Mouse (Mus musculus) liver, embryonic 11.5 days (tissue): ENCODE measurements around the gene Otud1. TPM values are rescaled to one million over a fixed set of nuclear protein-coding genes. Genes with fewer than 3 reads are reported as not detected.

Source experiments
- ATAC-seq: fragments of 200-750 bp; cut with Nextera tagmentation; replicated peaks from 2 replicates; pipeline ENCODE4 v1.8.0; 2017; ENCODE audit warnings: moderate number of reproducible peaks, mild to moderate bottlenecking, moderate TSS enrichment, moderate library complexity; ENCODE audit not compliant: low FRiP score
- DNase-seq: peaks from one replicate; pipeline ENCODE4 v3.0.0-alpha.2; 2017; ENCODE audit warnings: low spot score
- H3K27ac ChIP-seq: fragments of 300-500 bp; sonication (generic); 2 replicates; pipeline ENCODE4 v1.5.1; 2014; ENCODE audit warnings: mild to moderate bottlenecking, low read depth, low read length, control low read depth
- H3K27me3 ChIP-seq: fragments of 300-500 bp; sonication (generic); replicated peaks from 2 replicates; pipeline ENCODE4 v1.6.1; 2014; ENCODE audit warnings: low read length, mixed read lengths; ENCODE audit not compliant: control insufficient read depth, insufficient read depth
- H3K36me3 ChIP-seq: fragments of 300-500 bp; sonication (generic); 2 replicates; pipeline ENCODE4 v1.6.1; 2014; ENCODE audit warnings: mild to moderate bottlenecking, low read length, moderate library complexity, mixed read lengths; ENCODE audit not compliant: control insufficient read depth, insufficient read depth
- H3K4me1 ChIP-seq: fragments of 300-500 bp; sonication (generic); replicated peaks from 2 replicates; pipeline ENCODE4 v1.6.1; 2014; ENCODE audit warnings: low read length, mixed read lengths; ENCODE audit not compliant: control insufficient read depth, insufficient read depth
- H3K4me2 ChIP-seq: fragments of 300-500 bp; sonication (generic); 2 replicates; pipeline ENCODE4 v1.6.1; 2014; ENCODE audit warnings: mild to moderate bottlenecking, control low read depth, moderate library complexity
- H3K4me3 ChIP-seq: fragments of 300-500 bp; sonication (generic); 2 replicates; pipeline ENCODE4 v1.5.1; 2014; ENCODE audit warnings: low read depth, low read length, control low read depth
- H3K9ac ChIP-seq: fragments of 300-500 bp; sonication (generic); 2 replicates; pipeline ENCODE4 v1.6.1; 2014; ENCODE audit warnings: low read depth, low read length, control low read depth
- H3K9me3 ChIP-seq: fragments of 300-500 bp; sonication (generic); 2 replicates; pipeline ENCODE4 v1.6.1; 2016; ENCODE audit warnings: low read length, inconsistent platforms, mixed read lengths; ENCODE audit not compliant: control insufficient read depth
- WGBS: fragments of 180-500 bp; shearing (Covaris S2); extraction: QIAGEN DNeasy Blood & Tissue Kit; methylation state at CpG from one replicate; pipeline ENCODE4 v1.1.7; 2014; 5-methylcytosine and 5-hydroxymethylcytosine counted together
- polyA plus RNA-seq: library from polyadenylated mRNA; unstranded; fragments of >200 nt; fragmentation: Nextera tagmentation; extraction: Ambion mirVana; gene quantifications from 2 replicates; pipeline ENCODE4 v1.2.1, GENCODE M21; 2014

Gene Otud1
- polyA plus RNA-seq, result 0.62 and 0.95 TPM in 2 replicates

- peak within 1 kb of the TSS; percentile 67; the same call in 1 of the 2 replicates for H3K27ac ChIP-seq
Measured at GRCm38 (mm10) chr2:19657158-19657874, at the start of gene Otud1. Gene Otud1, plus strand, starts transcription at chr2:19657752.

GRCm38 (mm10) chr2:19607852-19608251 lies 49.7 kb upstream of the Otud1 start:
- ATAC-seq, result no peak
- Histone ChIP-seq H3K9me3 (no peaks in the 10 kb centered on the region), H3K9ac (no peak overlapping the region), H3K4me2 (no peak overlapping the region), H3K36me3 (no peaks in the 10 kb centered on the region), H3K27me3 (no peaks in the 10 kb centered on the region), H3K4me3 (no peak overlapping the region), H3K27ac (no peak overlapping the region), H3K4me1 (no peaks in the 10 kb centered on the region)
- WGBS, result 84% methylated on average over 1 of the region's 1 CpGs
- no peak for DNase-seq

More at GRCm38 (mm10) chr2:19657158-19657874, at the start of gene Otud1:
- peaks cover 10% of the 10 kb centered on the region for H3K27me3 ChIP-seq
- WGBS, result under 1% methylated on average over 62 of the region's 62 CpGs
- H3K4me1 ChIP-seq, result no peaks in the 10 kb centered on the region
- DNase-seq (peak; percentile 96), ATAC-seq (peak; percentile 95)
- H3K9me3 ChIP-seq, result no peaks in the 10 kb centered on the region
- peak within 1 kb of the TSS; percentile 73 for H3K9ac ChIP-seq
- H3K4me3 ChIP-seq, result peak within 1 kb of the TSS; percentile 76
- no peaks in the 10 kb centered on the region for H3K36me3 ChIP-seq
- H3K4me2 ChIP-seq, result peak within 1 kb of the TSS; percentile 96

- ATAC-seq, result no peak
- WGBS, result 73% methylated on average over 3 of the region's 3 CpGs
Measured at GRCm38 (mm10) chr2:19608410-19609073, 49.0 kb upstream of the Otud1 start.

GRCm38 (mm10) chr2:19622041-19622440 lies 35.5 kb upstream of the Otud1 start:
- Histone ChIP-seq H3K4me2 (no peak overlapping the region), H3K27ac (no peak overlapping the region)
- DNase-seq, result no peak

More at GRCm38 (mm10) chr2:19608410-19609073, 49.0 kb upstream of the Otud1 start:
- no peak overlapping the region for H3K4me2 ChIP-seq
- H3K27me3 ChIP-seq, result no peaks in the 10 kb centered on the region
- H3K9me3 ChIP-seq, result no peaks in the 10 kb centered on the region
- H3K36me3 ChIP-seq, result no peaks in the 10 kb centered on the region
- H3K27ac ChIP-seq, result no peak overlapping the region
- no peak overlapping the region for H3K4me3 ChIP-seq
- no peak overlapping the region for H3K9ac ChIP-seq
- DNase-seq, result no peak
- H3K4me1 ChIP-seq, result no peaks in the 10 kb centered on the region

GRCm38 (mm10) chr2:19627044-19627443 lies 30.5 kb upstream of the Otud1 start:
- Histone ChIP-seq H3K4me3 (no peak overlapping the region), H3K36me3 (no peaks in the 10 kb centered on the region), H3K27ac (no peak overlapping the region), H3K9ac (no peak overlapping the region), H3K27me3 (no peaks in the 10 kb centered on the region), H3K4me1 (no peaks in the 10 kb centered on the region), H3K4me2 (no peak overlapping the region), H3K9me3 (no peaks in the 10 kb centered on the region; the same call in 1 of the 2 replicates)
- 49% methylated on average over 6 of the region's 6 CpGs for WGBS
- ATAC-seq (no peak), DNase-seq (no peak)

More at GRCm38 (mm10) chr2:19622041-19622440, 35.5 kb upstream of the Otud1 start:
- Histone ChIP-seq H3K4me3 (no peak overlapping the region), H3K4me1 (no peaks in the 10 kb centered on the region), H3K9ac (no peak overlapping the region), H3K9me3 (no peaks in the 10 kb centered on the region; the same call in 1 of the 2 replicates), H3K27me3 (no peaks in the 10 kb centered on the region), H3K36me3 (no peaks in the 10 kb centered on the region)
- 79% methylated on average over 1 of the region's 1 CpGs for WGBS
- no peak for ATAC-seq

- 66% methylated on average over 4 of the region's 4 CpGs for WGBS
- Histone ChIP-seq H3K4me2 (no peak overlapping the region), H3K9me3 (no peaks in the 10 kb centered on the region; the same call in 1 of the 2 replicates), H3K4me3 (no peak overlapping the region), H3K27ac (no peak overlapping the region), H3K27me3 (no peaks in the 10 kb centered on the region), H3K9ac (no peak overlapping the region), H3K4me1 (no peaks in the 10 kb centered on the region), H3K36me3 (no peaks in the 10 kb centered on the region)
- no peak for ATAC-seq
- no peak for DNase-seq
Measured at GRCm38 (mm10) chr2:19627920-19628608, 29.5 kb upstream of the Otud1 start.

GRCm38 (mm10) chr2:19630544-19630943 lies 27.0 kb upstream of the Otud1 start:
- no peaks in the 10 kb centered on the region for H3K4me1 ChIP-seq
- no peak overlapping the region for H3K4me3 ChIP-seq
- H3K36me3 ChIP-seq, result no peaks in the 10 kb centered on the region
- H3K27me3 ChIP-seq, result no peaks in the 10 kb centered on the region
- H3K4me2 ChIP-seq, result no peak overlapping the region
- ATAC-seq (no peak), DNase-seq (no peak)
- 90% methylated on average over 1 of the region's 1 CpGs for WGBS
- no peak overlapping the region for H3K9ac ChIP-seq
- H3K27ac ChIP-seq, result no peak overlapping the region
- no peaks in the 10 kb centered on the region; the same call in 1 of the 2 replicates for H3K9me3 ChIP-seq

GRCm38 (mm10) chr2:19633406-19633920 lies 24.1 kb upstream of the Otud1 start:
- Histone ChIP-seq H3K9me3 (no peaks in the 10 kb centered on the region), H3K9ac (no peak overlapping the region), H3K27me3 (no peaks in the 10 kb centered on the region), H3K4me2 (no peak overlapping the region), H3K4me3 (no peak overlapping the region), H3K36me3 (no peaks in the 10 kb centered on the region), H3K4me1 (no peaks in the 10 kb centered on the region), H3K27ac (no peak overlapping the region)
- WGBS, result 72% methylated on average over 2 of the region's 2 CpGs
- ATAC-seq, result no peak
- no peak for DNase-seq
